Mouse (Mus musculus) heart, postnatal 10 days (tissue): Measurements from ENCODE around the gene Vmn2r36. TPM values are rescaled to one million over a fixed set of nuclear protein-coding genes. Genes with fewer than 3 reads are reported as not detected.
"Not testable (repeated sequence)": the region's sequence is repeated elsewhere in the genome, so short reads cannot be mapped to it uniquely, and the experiment has no call there.

Experiments
- DNase-seq, 2 experiments: peaks; one replicate each; pipeline ENCODE4 v3.0.0; 2021
- intact Hi-C: fragments of 180-260 bp; cut with DNase I; formaldehyde crosslinking; loops from one replicate; pipeline ENCODE4 v1.15.1; 2025
- total RNA-seq, 2 experiments: library from RNA; stranded (reverse); gene quantifications; 2 replicates each; pipeline ENCODE4 v1.2.3; 2021

Gene Vmn2r36
- total RNA-seq = not detected

DNA sequence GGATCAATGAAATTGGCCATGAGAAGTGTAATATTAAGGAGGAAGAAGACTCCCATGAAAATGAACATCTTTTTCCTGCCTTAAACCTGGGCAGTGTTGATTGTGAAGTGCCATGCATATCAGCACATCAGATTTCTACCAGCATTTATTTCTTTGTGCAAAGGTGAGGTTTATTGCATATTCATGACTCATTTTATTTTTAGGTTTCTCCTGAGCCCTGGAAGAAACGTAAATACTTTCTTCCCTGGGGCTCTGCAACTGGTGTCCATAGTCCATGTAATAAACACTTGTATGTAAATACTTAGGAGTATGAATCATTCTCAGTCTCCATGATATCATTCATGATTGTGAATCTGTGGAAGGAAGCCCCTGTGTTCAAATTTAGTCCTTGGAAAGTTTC is at the start of gene Vmn2r36:
TSS of gene Vmn2r36 (minus strand) at position 101 of the 400 bp plus-strand sequence.
- intact Hi-C loops, DNase-seq: not testable (repeated sequence)

Other genes starting within 250 kb of the Vmn2r36 start
- gene Vmn2r34, start 213.0 kb downstream of the Vmn2r36 start, total RNA-seq = not detected
- not detected for gene Vmn2r35, start 82.6 kb downstream of the Vmn2r36 start, total RNA-seq